Mouse (Mus musculus) ES-Bruce4 (cell line): Measurements from ENCODE around the gene Samd1. TPM values are rescaled to one million over a fixed set of nuclear protein-coding genes. Genes with fewer than 3 reads are reported as not detected.
A peak's percentile ranks its signal among the peaks of the same experiment; 100 is the strongest.

Experiments used
- H3K27ac ChIP-seq: 2 replicates; pipeline ENCODE4 v1.5.1; 2012; ENCODE audit warnings: low read length, inconsistent platforms; ENCODE audit not compliant: insufficient read depth
- H3K27me3 ChIP-seq: 2 replicates; pipeline ENCODE4 v1.6.1; 2012; ENCODE audit warnings: mild to moderate bottlenecking, low read length, inconsistent platforms; ENCODE audit not compliant: control insufficient read depth, poor library complexity, insufficient read depth, severe bottlenecking
- H3K36me3 ChIP-seq: 2 replicates; pipeline ENCODE4 v1.6.1; 2012; ENCODE audit warnings: inconsistent platforms, mild to moderate bottlenecking, low read length, moderate library complexity; ENCODE audit not compliant: control insufficient read depth, poor library complexity, insufficient read depth, severe bottlenecking
- H3K4me1 ChIP-seq: one replicate; pipeline ENCODE4 v1.8.1; 2011; ENCODE audit warnings: low read length; ENCODE audit not compliant: control insufficient read depth, insufficient read depth
- H3K4me3 ChIP-seq: 2 replicates; pipeline ENCODE4 v1.5.1; 2011; ENCODE audit warnings: low read depth, mild to moderate bottlenecking, low read length
- H3K9ac ChIP-seq: 2 replicates; pipeline ENCODE4 v1.6.1; 2012; ENCODE audit warnings: low read depth, mild to moderate bottlenecking, inconsistent platforms; ENCODE audit not compliant: poor library complexity, severe bottlenecking
- H3K9me3 ChIP-seq: replicated peaks from 2 replicates; pipeline ENCODE4 v1.6.1; 2012; ENCODE audit warnings: mild to moderate bottlenecking, low read length, inconsistent platforms; ENCODE audit not compliant: control insufficient read depth, poor library complexity, insufficient read depth, severe bottlenecking
- CTCF ChIP-seq: IDR thresholded peaks from one replicate; pipeline ENCODE4 v1.8.1; 2011; ENCODE audit warnings: low read depth, low read length
- EP300 ChIP-seq: IDR thresholded peaks from 2 replicates; pipeline ENCODE4 v1.6.1; 2011; ENCODE audit warnings: low read depth, low read length; ENCODE audit not compliant: insufficient read depth
- POLR2A ChIP-seq: IDR thresholded peaks from one replicate; pipeline ENCODE4 v1.8.1; 2011; ENCODE audit warnings: low read length; ENCODE audit not compliant: insufficient read depth
- polyA plus RNA-seq: library from polyadenylated mRNA; stranded (reverse); fragments of >200 nt; gene quantifications from 2 replicates; pipeline ENCODE4 v1.2.4, GENCODE M21; 2011; ENCODE audit warnings: low read depth; ENCODE audit not compliant: missing spikeins, insufficient read depth, insufficient read length

Gene Samd1
- polyA plus RNA-seq, 1 experiment: 79.7 TPM

GRCm38 (mm10) chr8:84023085-84023484 is 25.6 kb downstream of the Samd1 start:
- no peak overlapping the region for H3K9ac ChIP-seq
- no peaks in the 10 kb centered on the region for H3K27me3 ChIP-seq
- peaks cover 15% of the 10 kb centered on the region for H3K4me1 ChIP-seq
- peaks cover 4% of the 10 kb centered on the region for H3K36me3 ChIP-seq
- no peak overlapping the region for H3K4me3 ChIP-seq
- H3K9me3 ChIP-seq: no peaks in the 10 kb centered on the region
- TF ChIP-seq CTCF (no peak), EP300 (peak; percentile 72; the same call in 1 of the 2 replicates)
- H3K27ac ChIP-seq: peak overlapping the region; percentile 55

DNA sequence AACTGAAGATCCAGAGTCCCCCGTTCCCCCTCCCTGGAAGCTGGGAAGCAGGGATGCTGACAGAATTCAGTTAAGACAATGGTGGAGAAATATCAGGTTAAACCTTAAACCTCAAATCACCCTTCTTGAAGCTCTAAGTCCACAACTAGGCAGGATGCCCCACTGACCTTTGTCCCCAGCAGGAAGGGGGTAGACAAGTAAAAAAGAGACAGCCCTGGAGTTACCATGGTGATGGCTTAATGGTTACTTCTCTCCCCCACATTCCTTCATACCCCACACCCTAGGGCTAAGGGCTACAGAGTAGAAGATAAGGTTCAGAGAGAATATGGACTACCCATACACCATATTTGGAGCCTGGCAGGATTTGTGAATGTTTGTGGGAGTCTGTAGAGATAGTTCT is 26.2 kb downstream of the Samd1 start:
- Histone ChIP-seq H3K36me3 (peaks cover 9% of the 10 kb centered on the region), H3K4me3 (no peak overlapping the region), H3K4me1 (peaks cover 15% of the 10 kb centered on the region), H3K9me3 (no peaks in the 10 kb centered on the region; the same call in 1 of the 2 replicates), H3K27ac (peak overlapping the region; percentile 55), H3K9ac (no peak overlapping the region), H3K27me3 (no peaks in the 10 kb centered on the region)
- TF ChIP-seq POLR2A (no peak), EP300 (no peak), CTCF (no peak)

DNA sequence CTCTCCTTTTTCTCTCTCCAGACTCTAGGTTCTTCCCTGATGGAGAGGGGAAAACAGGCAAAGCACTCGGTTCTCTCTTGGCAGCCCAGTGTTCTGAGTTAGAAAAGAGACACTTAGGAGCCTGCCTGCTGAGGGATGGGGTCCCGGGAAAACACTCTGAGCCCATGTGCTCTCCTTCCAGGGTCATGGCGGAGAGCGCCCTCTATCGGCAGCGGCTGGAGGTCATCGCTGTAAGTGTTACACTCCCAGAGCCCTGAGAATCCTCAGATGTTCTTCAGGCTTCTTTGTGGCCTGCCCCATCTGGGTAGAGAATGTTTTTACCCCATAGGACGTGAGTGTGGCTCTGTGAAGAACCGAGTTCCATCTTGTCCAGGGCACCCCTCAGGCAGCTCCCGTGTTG is 26.7 kb downstream of the Samd1 start:
- Histone ChIP-seq H3K4me1 (peaks cover 15% of the 10 kb centered on the region), H3K27me3 (no peaks in the 10 kb centered on the region)

GRCm38 (mm10) chr8:84025863-84026262 is 28.4 kb downstream of the Samd1 start:
- no peaks in the 10 kb centered on the region; the same call in 1 of the 2 replicates for H3K9me3 ChIP-seq
- peak overlapping the region; percentile 81 for H3K9ac ChIP-seq
- TF ChIP-seq CTCF (no peak), POLR2A (peak; percentile 73)
- H3K36me3 ChIP-seq: peaks cover 17% of the 10 kb centered on the region
- peaks cover 12% of the 10 kb centered on the region for H3K4me1 ChIP-seq
- peak overlapping the region; percentile 4; the same call in 1 of the 2 replicates for H3K27ac ChIP-seq
- H3K27me3 ChIP-seq: no peaks in the 10 kb centered on the region
- peak overlapping the region; percentile 71 for H3K4me3 ChIP-seq

More for the DNA sequence above, 26.7 kb downstream of the Samd1 start:
- H3K9ac ChIP-seq: no peak overlapping the region
- no peaks in the 10 kb centered on the region; the same call in 1 of the 2 replicates for H3K9me3 ChIP-seq
- 0 out of 2 replicates have a peak, but pooled peaks have one; percentile 67 for TF ChIP-seq EP300
- TF ChIP-seq CTCF: peak; percentile 98
- no peak for TF ChIP-seq POLR2A
- no peak overlapping the region for H3K4me3 ChIP-seq
- H3K27ac ChIP-seq: peak overlapping the region; percentile 62
- peaks cover 12% of the 10 kb centered on the region for H3K36me3 ChIP-seq

DNA sequence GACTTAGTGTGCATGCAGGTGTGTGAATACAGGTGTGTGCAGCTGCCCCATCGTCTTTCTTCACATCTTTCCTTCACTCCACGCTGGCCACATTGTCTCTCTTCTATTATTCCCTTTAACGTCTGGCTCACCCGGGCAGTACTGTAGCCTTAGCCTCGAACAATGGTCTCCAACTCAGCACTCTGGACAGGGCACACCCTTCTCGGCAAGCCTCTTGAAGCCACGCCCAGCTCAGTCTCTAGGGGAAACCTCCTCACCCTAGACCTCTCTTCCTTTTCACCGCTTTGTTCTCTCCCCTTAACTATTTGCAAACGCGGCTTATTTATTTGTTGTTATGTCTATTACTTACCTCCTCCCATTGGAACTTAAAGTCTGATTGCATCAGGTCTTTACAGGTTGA is 30.0 kb downstream of the Samd1 start:
- Histone ChIP-seq H3K9ac (peak overlapping the region; percentile 81; the same call in 1 of the 2 replicates), H3K4me3 (peak overlapping the region; percentile 13; the same call in 1 of the 2 replicates), H3K27ac (no peak overlapping the region), H3K36me3 (peaks cover 17% of the 10 kb centered on the region), H3K9me3 (no peaks in the 10 kb centered on the region; the same call in 1 of the 2 replicates), H3K4me1 (peaks cover 10% of the 10 kb centered on the region), H3K27me3 (no peaks in the 10 kb centered on the region)
- no peak for TF ChIP-seq POLR2A
- TF ChIP-seq CTCF: no peak
- TF ChIP-seq EP300: peak; percentile 65; the same call in 1 of the 2 replicates

- Histone ChIP-seq H3K9ac (no peak overlapping the region), H3K4me3 (no peak overlapping the region), H3K27me3 (no peaks in the 10 kb centered on the region), H3K4me1 (peaks cover 4% of the 10 kb centered on the region), H3K36me3 (peaks cover 17% of the 10 kb centered on the region), H3K9me3 (no peaks in the 10 kb centered on the region; the same call in 1 of the 2 replicates), H3K27ac (no peak overlapping the region)
- no peak for TF ChIP-seq CTCF
- TF ChIP-seq POLR2A: no peak
- no peak for TF ChIP-seq EP300
Observed at GRCm38 (mm10) chr8:84029272-84029671, 31.8 kb downstream of the Samd1 start.
